Mouse (Mus musculus): ENCODE data around the gene Tomm34.
"Not testable (repeated sequence)": the region's sequence is repeated elsewhere in the genome, so short reads cannot be mapped to it uniquely, and the experiment has no call there.

Gene Tomm34

GRCm38 (mm10) chr2:164075088-164075487, 4.1 kb upstream of the Tomm34 start:
- DNase-seq, result peak; percentile 12

GRCm38 (mm10) chr2:164073918-164074578, 3.1 kb upstream of the Tomm34 start:
- DNase-seq, result peak; percentile 99

- no peak for DNase-seq
Observed at GRCm38 (mm10) chr2:164073120-164073519, 2.2 kb upstream of the Tomm34 start.

- DNase-seq, result no peak
Observed at GRCm38 (mm10) chr2:164072109-164072508, 1.1 kb upstream of the Tomm34 start.

- not testable (repeated sequence) for DNase-seq
Observed at GRCm38 (mm10) chr2:164071437-164071820, 460 bp upstream of the Tomm34 start.

- peak; percentile 22 for DNase-seq
Observed at GRCm38 (mm10) chr2:164070142-164070764, 716 bp downstream of the Tomm34 start, which contains the start of gene Stk4. Gene Stk4 (plus strand): TSS chr2:164070322.

GRCm38 (mm10) chr2:164059634-164060235, 11.2 kb downstream of the Tomm34 start:
- DNase-seq, result peak; percentile 28

- DNase-seq, result no peak
Observed at GRCm38 (mm10) chr2:164054671-164055070, 16.3 kb downstream of the Tomm34 start.

- peak; percentile 17 for DNase-seq
Observed at GRCm38 (mm10) chr2:164053767-164054166, 17.2 kb downstream of the Tomm34 start.

GRCm38 (mm10) chr2:164047197-164047690, 23.7 kb downstream of the Tomm34 start:
- peak; percentile 41 for DNase-seq

- no peak for DNase-seq
Observed at GRCm38 (mm10) chr2:164041523-164041922, 29.4 kb downstream of the Tomm34 start.

- no peak for DNase-seq
Observed at GRCm38 (mm10) chr2:164040949-164041348, 30.0 kb downstream of the Tomm34 start.

- no peak for DNase-seq
Observed at GRCm38 (mm10) chr2:164038407-164039028, 32.5 kb downstream of the Tomm34 start.

GRCm38 (mm10) chr2:164036520-164037019, 34.4 kb downstream of the Tomm34 start:
- DNase-seq, result no peak

- no peak for DNase-seq
Observed at GRCm38 (mm10) chr2:164032973-164033372, 38.0 kb downstream of the Tomm34 start.

- DNase-seq, result no peak
Observed at GRCm38 (mm10) chr2:164031147-164031546, 39.8 kb downstream of the Tomm34 start.

- DNase-seq, result no peak
Observed at GRCm38 (mm10) chr2:164025150-164025549, 45.8 kb downstream of the Tomm34 start, which contains the start of gene Pabpc1l. Gene Pabpc1l (plus strand): TSS chr2:164025450.

- DNase-seq, result no peak
Observed at GRCm38 (mm10) chr2:164022104-164022503, 48.9 kb downstream of the Tomm34 start.

GRCm38 (mm10) chr2:164019943-164020342, 51.0 kb downstream of the Tomm34 start:
- no peak for DNase-seq

GRCm38 (mm10) chr2:164018910-164019309, 52.1 kb downstream of the Tomm34 start:
- no peak for DNase-seq

GRCm38 (mm10) chr2:164015304-164015703, 55.7 kb downstream of the Tomm34 start:
- DNase-seq, result no peak

- no peak for DNase-seq
Observed at GRCm38 (mm10) chr2:164010944-164011343, 60.0 kb downstream of the Tomm34 start.

- no peak for DNase-seq
Observed at GRCm38 (mm10) chr2:164010496-164010895, 60.5 kb downstream of the Tomm34 start.
